Mouse (Mus musculus) heart, adult 8-10 months (tissue): Measurements from ENCODE around the gene Rab11fip4. TPM values are rescaled to one million over a fixed set of nuclear protein-coding genes. Genes with fewer than 3 reads are reported as not detected.
"Not testable (repeated sequence)": the region's sequence is repeated elsewhere in the genome, so short reads cannot be mapped to it uniquely, and the experiment has no call there.

Source experiments
- DNase-seq: peaks from one replicate; pipeline ENCODE4 v3.0.0; 2022; ENCODE audit warnings: low spot score
- total RNA-seq, 4 experiments: library from RNA; stranded (reverse); gene quantifications; 2 replicates each; pipeline ENCODE4 v1.2.4; 2022

The Rab11fip4 gene
- total RNA-seq, 4 experiments from 2014 or later: 0.05 to 0.40 (median 0.06) TPM; not detected in 1

DNA sequence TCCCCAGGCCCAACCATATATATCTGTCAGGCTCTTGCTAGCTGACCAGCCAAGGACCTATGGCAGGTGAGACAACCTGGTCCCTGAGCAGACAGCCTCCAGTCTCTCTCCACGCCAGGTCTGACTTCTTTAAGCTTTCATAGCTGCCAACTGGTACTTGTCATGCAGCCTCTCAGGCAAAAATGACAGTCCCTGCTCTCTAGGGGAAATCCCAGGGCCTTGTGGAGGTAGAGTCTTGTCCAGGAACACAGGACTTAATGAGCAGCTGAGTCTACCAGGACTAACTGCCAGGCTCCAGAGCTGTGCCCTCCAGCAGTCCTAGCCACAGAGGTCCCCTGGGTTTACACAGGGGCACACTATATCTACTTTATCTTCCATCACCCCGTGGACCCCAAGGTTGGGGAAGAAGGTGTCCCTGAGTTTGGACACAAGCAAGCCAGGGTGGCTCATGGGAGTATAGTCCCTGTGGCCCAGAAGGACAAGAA, 85.5 kb downstream of the Rab11fip4 start:
- no peak for DNase-seq

DNA sequence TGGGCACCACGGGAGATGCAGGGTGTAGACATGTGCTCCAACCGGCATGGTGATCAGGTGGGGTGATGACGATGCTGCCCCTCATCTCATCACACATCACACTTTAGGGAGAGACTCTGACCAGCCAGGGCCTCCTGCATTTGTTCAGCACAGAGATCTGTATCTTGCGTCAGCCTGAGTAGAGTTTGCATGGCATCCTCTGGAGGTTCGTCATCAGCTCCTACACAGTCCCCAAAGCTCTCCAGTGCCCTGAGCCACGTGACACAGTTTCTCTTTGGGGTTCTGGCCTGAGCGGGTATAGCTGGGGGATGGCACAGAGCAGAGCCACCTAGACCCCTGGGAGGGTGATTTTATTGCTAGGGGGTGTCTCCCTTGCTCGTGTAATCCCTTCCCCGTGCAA, 86.4 kb downstream of the Rab11fip4 start:
- no peak for DNase-seq

DNA sequence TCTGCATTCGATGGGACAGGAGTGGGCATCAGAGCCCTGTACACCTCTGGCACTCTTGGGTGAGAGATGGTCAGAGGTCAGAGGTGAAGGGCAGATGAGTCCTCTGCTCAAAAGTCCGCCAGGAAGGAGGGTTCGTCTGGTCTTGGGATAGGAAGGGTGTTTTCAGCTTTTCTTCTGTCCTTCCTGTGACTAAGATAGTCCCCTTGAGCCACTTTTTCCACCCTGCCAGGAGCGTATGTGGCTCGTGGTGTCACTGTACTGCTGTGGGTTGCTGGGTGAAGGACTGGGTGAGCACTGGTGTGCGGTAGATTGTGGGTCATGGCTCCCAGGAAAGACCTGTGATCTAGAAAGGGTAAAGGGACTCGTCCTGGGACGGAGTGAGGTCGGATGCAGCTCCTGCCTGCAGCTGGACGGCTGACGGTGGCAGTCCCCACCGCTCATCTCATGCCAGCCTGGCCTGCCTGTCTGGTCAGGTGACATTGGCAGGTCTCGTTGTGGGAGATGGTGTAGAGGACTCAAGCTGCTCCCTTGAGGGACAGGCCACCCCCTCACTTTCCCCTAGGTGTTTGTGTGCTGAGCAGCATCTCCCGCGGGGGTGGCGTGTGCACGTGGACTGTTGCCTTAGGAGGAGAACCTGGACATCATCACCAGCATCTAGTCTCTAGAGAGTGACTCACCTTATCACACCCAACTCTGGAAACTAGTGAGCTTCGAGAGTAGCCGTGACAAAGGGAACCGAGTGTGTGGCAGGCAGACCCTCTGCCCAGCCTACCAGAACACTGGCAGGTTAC, 87.5 kb downstream of the Rab11fip4 start:
- no peak for DNase-seq

DNA sequence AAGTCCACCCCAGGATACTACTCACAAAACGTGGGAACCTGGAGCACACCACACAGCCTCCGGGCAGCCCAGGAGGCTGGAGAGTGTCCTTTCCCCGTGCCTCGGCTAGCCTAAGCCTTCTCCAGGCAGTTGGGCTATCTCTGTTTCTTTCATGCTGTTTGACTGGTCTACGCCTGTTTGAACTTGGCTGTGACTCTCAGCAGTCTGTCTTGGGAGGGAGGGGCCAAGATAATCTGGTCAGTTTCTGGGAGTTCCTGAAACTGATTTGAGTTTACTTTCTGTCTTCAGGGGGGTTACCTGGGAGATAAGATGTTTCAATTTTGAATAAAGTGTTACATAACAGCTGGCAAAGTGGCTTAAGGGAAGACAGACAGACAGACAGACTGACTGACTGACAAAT, 88.9 kb downstream of the Rab11fip4 start:
- no peak for DNase-seq

DNA sequence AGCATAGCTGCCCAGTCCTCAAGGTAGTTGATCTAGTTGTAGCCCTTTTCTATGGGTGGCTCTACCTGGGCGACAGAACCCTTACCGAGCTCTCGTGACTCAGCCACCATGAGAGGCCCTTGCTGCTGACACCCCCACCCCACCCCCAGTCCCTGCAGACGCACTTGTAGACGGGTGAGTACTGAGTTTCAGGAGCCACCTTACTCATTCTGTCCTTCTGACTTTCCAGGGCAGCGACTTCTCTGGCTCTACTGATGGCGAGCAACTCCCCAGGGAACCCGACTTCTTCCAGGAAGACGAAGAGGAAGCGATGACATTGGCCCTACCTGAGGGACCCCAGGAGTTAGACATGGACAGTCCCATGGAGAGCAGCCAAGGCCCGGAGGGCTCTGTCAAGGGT, 89.5 kb downstream of the Rab11fip4 start:
- DNase-seq: no peak

DNA sequence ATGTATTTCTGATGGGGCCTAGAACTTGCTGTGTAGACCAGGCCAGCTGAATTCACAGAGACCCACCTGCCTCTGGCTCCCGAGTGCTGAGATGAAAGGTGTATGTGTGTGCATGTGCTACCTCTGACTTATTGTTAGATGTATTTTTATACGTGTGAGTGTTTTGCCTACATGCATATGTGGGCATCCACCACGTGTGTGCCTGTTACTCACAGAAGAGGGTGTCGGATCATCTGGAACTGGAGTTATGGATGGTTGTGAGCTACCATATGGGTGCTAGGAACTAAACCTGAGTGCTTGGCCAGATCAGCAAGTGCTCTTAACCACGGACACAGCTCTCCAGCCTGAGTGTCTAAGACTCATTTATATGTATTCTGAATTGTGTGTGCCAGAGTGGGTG, 90.2 kb downstream of the Rab11fip4 start:
- no peak for DNase-seq

DNA sequence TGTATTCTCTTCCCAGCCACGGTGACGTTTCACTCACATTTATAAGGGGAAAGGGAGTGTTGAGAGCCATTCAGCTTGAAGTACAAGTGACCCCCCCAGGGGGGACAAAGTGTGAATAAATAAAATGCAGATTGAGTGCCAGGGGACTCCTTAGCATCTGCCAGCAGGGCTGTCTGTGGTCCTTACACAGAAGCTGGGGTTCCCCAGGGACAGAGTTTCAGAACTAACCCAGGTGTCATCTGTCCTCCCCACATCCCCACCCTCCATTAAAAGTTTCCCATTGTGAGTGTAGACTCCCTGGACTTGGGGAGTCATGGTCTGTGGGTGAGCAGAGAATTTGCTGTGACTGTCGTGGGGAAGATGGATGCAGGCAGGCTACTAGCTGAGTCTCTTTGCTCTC, 90.8 kb downstream of the Rab11fip4 start:
- DNase-seq: no peak

DNA sequence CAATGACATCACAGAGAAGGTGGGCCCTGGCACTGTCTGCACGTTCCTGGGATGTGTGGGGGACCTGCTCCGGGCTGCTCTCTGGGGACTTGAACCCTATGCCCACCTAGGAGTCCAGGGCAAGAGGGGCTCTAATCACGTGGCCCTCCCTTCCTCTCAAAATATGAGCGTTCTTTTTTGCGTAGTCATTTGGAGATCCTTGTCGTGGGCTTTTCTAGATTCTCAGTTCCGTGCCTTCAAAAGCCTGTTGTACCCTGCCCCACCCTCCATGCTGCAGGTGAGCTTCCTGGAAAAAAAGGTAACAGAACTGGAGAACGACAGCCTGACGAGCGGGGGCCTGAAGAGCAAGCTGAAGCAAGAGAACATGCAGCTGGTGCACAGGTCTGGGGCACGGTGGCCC, 94.1 kb downstream of the Rab11fip4 start:
- no peak for DNase-seq

DNA sequence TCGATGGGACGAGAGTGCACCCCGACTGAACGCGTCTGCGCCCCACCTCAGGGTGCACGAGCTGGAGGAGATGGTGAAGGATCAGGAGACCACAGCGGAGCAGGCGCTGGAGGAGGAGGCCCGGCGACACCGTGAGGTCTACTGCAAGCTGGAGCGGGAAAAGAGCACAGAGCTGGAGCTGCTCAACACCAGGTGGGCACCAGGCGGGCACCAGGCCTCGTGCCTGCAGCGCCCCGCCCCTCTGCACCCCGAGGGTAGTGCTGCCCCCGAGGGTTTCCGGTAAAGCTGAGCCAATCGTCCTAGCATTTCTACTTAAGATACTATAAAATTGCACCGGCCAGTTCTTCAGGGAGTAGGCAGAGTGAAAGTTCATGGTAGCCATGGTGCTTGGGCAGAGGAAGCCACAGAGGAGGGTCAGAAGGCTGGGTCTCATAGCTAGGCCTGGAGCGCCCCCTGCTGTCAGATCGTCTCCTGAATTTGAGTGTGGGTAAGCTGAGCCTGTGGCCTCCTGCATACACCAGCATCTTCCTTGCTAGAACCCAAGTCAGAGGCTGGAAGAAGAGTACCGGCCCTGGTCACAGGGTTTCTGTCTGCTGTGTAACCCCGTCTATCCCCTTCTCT, 95.6 kb downstream of the Rab11fip4 start:
- DNase-seq: peak; percentile 78

DNA sequence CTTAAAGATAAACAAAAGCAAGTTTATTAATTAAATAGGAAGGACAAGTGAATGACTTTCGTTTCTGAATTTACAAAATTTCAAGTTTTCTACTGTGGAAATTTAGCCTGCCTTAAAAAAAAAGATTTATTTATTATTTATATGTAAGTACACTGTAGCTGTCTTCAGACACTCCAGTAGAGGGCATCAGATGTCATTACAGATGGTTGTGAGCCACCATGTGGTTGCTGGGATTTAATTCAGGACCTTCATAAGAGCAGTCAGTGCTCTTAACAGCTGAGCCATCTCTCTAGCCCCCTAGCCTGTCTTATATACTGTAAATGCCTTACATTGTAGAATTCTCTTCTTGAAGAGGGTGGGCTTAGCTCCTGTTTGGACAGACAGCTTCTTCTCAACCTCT, 98.9 kb downstream of the Rab11fip4 start:
- no peak for DNase-seq

DNA sequence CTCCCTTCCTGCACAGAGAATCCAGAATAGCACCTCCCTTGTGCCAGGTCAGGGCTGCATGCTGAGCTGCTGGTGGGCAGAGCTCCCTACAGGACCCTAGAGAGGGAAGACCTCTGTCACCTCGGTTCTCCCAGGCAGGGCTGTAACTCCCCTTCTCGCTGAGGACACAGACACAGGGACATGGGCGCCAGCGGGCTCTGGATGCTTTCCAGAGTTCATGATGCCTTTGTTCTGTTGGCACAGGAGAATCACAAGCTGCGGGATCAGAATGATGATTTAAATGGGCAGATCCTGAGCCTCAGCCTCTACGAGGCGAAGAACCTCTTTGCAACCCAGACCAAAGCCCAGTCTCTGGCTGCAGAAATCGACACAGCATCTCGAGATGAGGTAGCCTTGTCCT, 100.5 kb downstream of the Rab11fip4 start:
- DNase-seq: no peak

DNA sequence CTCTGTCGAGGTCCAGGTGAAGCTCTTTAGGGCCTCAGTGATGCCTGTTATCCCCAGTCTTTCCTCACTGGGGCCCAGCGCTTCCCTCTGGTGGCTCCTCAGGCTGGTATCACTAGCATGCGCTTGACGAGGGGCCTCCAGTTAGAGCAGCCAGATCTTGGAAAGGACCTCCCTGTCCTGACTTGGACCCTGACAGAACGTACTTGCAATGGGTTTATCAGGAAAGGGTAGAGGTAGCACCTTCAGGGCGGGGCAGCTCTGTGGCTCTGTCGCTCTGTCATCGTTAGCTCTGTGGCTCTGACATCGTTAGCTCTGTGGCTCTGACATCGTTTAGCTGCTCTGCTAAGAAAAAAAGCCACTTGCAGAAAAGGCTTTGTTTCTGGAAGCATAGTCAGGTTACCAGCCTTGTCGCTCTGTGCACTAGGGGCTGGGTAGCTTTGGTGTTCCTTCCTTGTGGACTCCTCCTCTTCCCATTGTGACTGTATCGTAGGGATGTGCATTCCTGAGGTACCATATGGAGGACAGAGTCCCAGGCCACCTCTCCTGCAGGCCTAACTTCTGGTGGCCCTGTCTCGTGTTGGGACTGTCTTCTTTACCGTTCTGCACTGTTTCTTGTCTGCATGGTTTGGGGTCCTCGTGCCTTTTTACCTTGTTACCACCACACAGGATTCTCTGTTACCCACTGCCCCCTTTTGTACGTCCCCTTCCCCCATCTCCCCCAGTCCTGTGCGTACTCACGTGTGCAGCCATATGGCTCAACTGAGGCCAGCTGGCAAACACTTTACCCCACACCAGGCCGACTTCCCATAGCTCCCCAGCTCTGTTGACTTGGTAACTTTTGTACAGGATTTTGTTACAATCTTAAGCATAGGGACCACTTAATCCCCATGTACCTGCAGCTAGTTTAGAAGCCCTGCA, 105.6 kb downstream of the Rab11fip4 start:
- no peak for DNase-seq

DNA sequence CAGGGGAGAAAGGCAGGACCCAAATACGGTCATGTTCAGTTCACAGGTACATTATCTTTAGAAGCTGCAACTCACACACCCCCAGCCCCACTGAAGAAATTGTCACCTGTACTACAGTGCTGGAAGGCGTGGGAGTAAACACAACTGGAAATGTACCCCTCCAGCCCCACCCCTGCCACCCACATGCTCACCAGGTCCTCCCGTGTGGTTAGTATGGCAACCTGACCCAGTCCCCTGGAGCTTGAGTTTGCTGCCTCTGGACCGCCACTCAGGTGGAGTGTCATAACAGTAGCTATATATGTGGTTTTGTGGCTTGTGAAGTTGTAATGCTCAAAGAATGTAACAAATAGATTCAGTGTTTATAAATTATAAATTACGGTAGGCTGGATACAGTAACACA, 107.1 kb downstream of the Rab11fip4 start:
- no peak for DNase-seq

DNA sequence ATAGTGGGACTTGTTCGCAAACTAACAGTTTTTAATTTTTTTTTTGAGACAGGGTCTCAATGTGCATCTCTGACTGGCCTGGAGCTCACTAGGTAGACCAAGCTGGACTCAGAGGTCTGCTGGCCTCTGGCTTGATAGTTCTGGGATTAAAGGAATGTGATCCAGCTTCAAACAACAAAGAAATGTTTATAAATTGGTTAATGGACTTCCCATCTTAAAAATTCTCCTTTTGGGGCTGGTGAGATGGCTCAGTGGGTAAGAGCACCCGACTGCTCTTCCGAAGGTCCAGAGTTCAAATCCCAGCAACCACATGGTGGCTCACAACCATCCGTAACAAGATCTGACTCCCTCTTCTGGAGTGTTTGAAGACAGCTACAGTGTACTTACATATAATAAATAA, 107.5 kb downstream of the Rab11fip4 start:
- not testable (repeated sequence) for DNase-seq

DNA sequence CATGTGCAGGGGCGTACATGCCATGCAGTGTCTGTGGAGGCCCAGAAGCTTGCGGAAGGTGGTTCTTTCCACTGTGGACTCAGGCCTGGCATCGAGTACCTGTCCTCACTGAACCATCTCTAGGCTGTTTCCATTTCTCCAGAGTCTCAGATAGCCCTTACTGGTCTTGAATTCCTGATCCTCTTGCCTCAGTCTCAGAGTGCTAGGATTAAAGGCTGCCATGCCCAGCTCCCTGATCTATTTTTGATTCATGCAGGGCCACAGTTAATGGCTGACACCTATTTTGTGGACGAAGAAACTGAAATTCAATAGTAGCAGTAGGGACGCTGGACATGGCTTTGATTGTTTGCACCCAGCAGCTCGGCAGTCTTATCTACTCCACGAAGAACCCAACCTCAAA, 110.5 kb downstream of the Rab11fip4 start:
- DNase-seq: no peak

DNA sequence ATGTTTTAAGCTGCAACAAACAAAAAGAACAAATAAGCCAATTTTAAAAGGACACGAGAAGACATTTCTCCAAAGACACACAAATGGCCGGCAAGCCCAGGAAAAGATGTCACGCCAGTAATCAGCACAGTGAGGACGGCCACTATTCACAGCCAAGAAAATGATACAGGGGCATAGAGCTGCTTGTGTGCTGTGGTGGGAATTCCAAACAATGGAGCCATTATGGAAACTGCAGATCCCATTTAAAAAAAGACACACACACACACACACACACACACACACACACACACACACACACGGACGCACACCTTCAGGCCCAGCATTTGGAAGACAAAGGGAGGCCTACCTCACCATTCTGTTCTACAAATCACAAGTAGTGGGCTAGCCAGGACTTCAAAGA, 111.1 kb downstream of the Rab11fip4 start:
- no peak for DNase-seq

DNA sequence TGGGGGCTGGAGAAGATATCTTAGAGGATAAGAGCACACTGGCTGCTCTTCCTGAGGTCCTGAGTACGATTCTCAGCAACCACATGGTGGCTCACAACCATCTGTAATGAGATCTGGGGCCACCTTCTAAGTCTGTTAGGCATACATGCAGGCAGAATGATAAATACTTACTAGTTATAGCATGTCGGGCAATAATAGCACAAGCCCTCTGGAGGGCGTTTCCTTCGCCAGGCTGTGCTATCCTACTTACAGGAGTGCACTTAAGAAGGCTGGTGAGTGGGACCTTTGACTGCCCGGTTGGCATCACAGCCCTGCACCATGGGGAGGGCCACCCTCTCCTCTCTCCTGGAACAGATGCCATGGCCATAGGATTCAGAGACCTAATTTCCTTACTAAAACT, 112.4 kb downstream of the Rab11fip4 start:
- peak; percentile 24 for DNase-seq

DNA sequence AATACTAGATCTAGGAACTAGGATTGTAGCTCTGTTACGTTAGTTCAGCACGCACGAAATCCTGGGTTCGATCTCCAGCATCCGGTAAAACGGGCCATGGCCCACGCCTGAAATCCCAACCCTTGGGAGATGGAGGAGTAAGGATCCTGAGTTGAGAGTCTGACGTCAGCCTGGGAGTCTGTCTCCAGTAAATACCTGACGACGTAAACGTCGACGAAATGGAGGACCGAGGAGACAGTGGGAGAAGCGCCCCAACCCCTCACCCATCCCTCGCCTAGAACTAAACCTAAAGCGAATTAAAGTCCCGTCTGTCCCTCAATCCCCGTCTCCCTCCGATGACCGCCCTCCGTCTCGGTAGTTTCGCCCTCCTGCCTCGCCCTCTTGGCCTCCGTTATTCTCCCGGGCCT, 112.9 kb downstream of the Rab11fip4 start:
- DNase-seq: peak; percentile 62

DNA sequence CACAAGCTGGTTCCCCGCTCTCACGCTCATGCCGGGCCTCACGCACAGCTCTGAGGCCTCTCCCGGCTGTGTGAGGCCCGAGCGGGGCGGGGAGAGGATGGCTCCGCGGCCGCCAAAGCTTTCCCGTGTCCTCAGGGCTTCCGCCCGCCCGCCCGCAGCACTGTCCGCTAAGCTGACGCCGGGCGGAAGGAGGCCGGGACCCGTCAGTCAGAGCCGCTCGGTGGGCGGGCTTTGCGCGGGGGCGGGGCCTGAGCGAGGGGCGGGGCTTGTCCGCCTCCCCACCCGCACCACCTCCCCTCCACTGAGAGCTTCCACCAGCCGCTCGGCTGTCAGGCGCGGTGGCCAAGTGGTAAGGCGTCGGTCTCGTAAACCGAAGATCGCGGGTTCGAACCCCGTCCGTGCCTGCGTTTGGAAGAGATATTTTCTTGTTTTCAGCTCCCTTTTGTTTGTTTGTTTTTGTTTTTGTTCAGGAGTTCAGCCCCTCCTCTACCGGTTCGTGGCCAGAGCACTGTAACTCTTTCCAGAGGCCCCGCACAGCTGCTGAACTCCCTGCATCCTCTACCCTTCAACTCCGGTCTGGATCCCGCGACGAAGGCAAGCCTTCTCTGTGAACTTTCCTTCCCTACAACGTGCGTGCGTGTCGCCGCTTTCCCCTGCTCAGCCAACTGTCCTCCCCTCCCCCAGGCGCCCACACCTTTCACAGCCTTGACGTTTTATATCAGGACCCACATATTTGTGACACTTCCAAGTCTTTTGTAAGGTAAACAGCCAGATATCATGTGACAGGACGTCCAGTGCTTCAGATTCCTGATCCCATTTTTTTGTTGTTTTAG, 113.5 kb downstream of the Rab11fip4 start:
- peak; percentile 94 for DNase-seq

DNA sequence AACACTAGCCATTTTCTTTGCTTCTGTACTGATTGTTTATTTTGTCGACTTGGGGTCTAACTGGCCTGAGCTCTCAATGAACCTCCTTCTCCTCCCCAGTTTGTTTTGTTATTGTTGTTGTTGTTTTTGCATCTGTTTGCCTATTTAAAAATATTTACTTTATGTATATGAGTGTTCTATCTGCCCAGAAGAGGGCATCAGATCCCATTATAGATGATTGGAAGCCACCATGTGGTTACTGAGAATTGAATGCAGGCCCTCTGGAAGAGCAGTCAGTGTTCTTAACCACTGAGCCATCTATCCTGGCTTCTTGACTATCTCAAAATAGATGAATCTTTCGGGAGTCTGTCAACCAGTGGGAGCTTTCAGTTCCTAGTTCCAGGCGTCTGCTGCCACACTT, 116.1 kb downstream of the Rab11fip4 start:
- no peak for DNase-seq
